Comparison of ENCODE assay signal across 12 mouse cellular contexts in genomic region chr7:114065407-114066185, GRCm38 (mm10). TPM values are rescaled to one million over a fixed set of nuclear protein-coding genes. Genes with fewer than 3 reads are reported as not detected.
DNase-seq lines count a peak whose midpoint lies in the region; ATAC-seq lines count a peak whose summit lies in the region.
"Had no signal": no experiment of that assay in that cellular context is flagged by ENCODE, and none has a peak within 500 bp of the region (broad histone marks: within the 10 kb centered on the region; RNA-seq: fewer than 3 reads in every experiment).

No protein-coding gene starts in this region.

- H3K4me2 ChIP-seq in heart, embryonic 12.5 days: peak overlapping the region; percentile 64; the same call in 1 of the 2 replicates
- no peak overlapping the region; the same call in 1 of the 2 replicates for H3K4me2 ChIP-seq in lung, embryonic 16.5 days (ENCODE audit: low read depth, low read length)
- peak overlapping the region; percentile 62 for H3K4me2 ChIP-seq in embryonic facial prominence, embryonic 15.5 days (replicated peaks)
- 0 out of 2 replicates have a peak overlapping the region, but pooled peaks have one; percentile 67 for H3K4me2 ChIP-seq in neural tube, embryonic 15.5 days

- H3K9ac ChIP-seq in heart, embryonic 12.5 days: peak overlapping the region; percentile 35; the same call in 1 of the 2 replicates
- H3K9ac ChIP-seq in lung, embryonic 16.5 days (ENCODE audit: low read length): no peak overlapping the region
- H3K9ac ChIP-seq in embryonic facial prominence, embryonic 15.5 days: no peak overlapping the region
- no peak overlapping the region for H3K9ac ChIP-seq in neural tube, embryonic 15.5 days (replicated peaks)

- peak; percentile 53; the same call in 1 of the 2 replicates for ATAC-seq in heart, embryonic 12.5 days (ENCODE audit: insufficient number of reproducible peaks, low FRiP score)
- peak; percentile 42 for ATAC-seq in lung, embryonic 16.5 days (ENCODE audit: low read depth)
- ATAC-seq in embryonic facial prominence, embryonic 15.5 days (ENCODE audit: insufficient number of reproducible peaks, low FRiP score, low TSS enrichment, low read depth): no peak
- ATAC-seq in neural tube, embryonic 15.5 days (ENCODE audit: low FRiP score): no peak

- no peaks in the 10 kb centered on the region for H3K27me3 ChIP-seq in heart, embryonic 12.5 days (replicated peaks)
- no peaks in the 10 kb centered on the region for H3K27me3 ChIP-seq in lung, embryonic 16.5 days (ENCODE audit: control insufficient read depth, insufficient read depth, low read depth, low read length)
- H3K27me3 ChIP-seq in embryonic facial prominence, embryonic 15.5 days: no peaks in the 10 kb centered on the region
- no peaks in the 10 kb centered on the region for H3K27me3 ChIP-seq in neural tube, embryonic 15.5 days (replicated peaks)
- H3K27me3 ChIP-seq: hindbrain, embryonic 13.5 days; Patski had no signal

- H3K9me3 ChIP-seq in heart, embryonic 12.5 days (replicated peaks): no peaks in the 10 kb centered on the region
- no peaks in the 10 kb centered on the region for H3K9me3 ChIP-seq in lung, embryonic 16.5 days (ENCODE audit: control insufficient read depth, low read length)
- no peaks in the 10 kb centered on the region for H3K9me3 ChIP-seq in embryonic facial prominence, embryonic 15.5 days (replicated peaks)
- H3K9me3 ChIP-seq in neural tube, embryonic 15.5 days (replicated peaks): no peaks in the 10 kb centered on the region
- H3K9me3 ChIP-seq: hindbrain, embryonic 13.5 days had no signal

- 24% methylated on average over 11 of the region's 11 CpGs for WGBS in heart, embryonic 12.5 days
- WGBS in lung, embryonic 16.5 days: 22% methylated on average over 11 of the region's 11 CpGs
- WGBS in embryonic facial prominence, embryonic 15.5 days: 29% methylated on average over 11 of the region's 11 CpGs
- 35% methylated on average over 11 of the region's 11 CpGs for WGBS in neural tube, embryonic 15.5 days

- peaks cover 46% of the 10 kb centered on the region for H3K4me1 ChIP-seq in heart, embryonic 12.5 days (replicated peaks)
- peaks cover 25% of the 10 kb centered on the region for H3K4me1 ChIP-seq in lung, embryonic 16.5 days (replicated peaks; ENCODE audit: control insufficient read depth, insufficient read depth, low read length)
- H3K4me1 ChIP-seq in embryonic facial prominence, embryonic 15.5 days: peaks cover 28% of the 10 kb centered on the region
- peaks cover 15% of the 10 kb centered on the region for H3K4me1 ChIP-seq in neural tube, embryonic 15.5 days

- H3K4me3 ChIP-seq in heart, embryonic 12.5 days: no peak overlapping the region
- H3K4me3 ChIP-seq in lung, embryonic 16.5 days (ENCODE audit: low read length): no peak overlapping the region
- no peak overlapping the region for H3K4me3 ChIP-seq in embryonic facial prominence, embryonic 15.5 days (replicated peaks)
- H3K4me3 ChIP-seq in neural tube, embryonic 15.5 days (replicated peaks): no peak overlapping the region

- H3K36me3 ChIP-seq in heart, embryonic 12.5 days: no peaks in the 10 kb centered on the region
- H3K36me3 ChIP-seq in lung, embryonic 16.5 days (ENCODE audit: control insufficient read depth, insufficient read depth, low read length): no peaks in the 10 kb centered on the region
- no peaks in the 10 kb centered on the region for H3K36me3 ChIP-seq in embryonic facial prominence, embryonic 15.5 days
- no peaks in the 10 kb centered on the region for H3K36me3 ChIP-seq in neural tube, embryonic 15.5 days
- H3K36me3 ChIP-seq: hindbrain, embryonic 13.5 days had no signal

- DNase-seq in heart, adult 9 months (ENCODE audit: low spot score in 2 of 2): no peak
- DNase-seq in lung, postnatal 4 days: no peak
- DNase-seq in right cerebral cortex, adult 18-20 months: no peak
- no peak for DNase-seq in layer of hippocampus, adult 9-10 months (ENCODE audit: low spot score)
- DNase-seq: adrenal gland, postnatal 14 days; cerebellum, postnatal 25 days had no signal

- peak overlapping the region; percentile 82 for H3K27ac ChIP-seq in heart, embryonic 12.5 days (ENCODE audit: poor library complexity, severe bottlenecking)
- H3K27ac ChIP-seq in lung, embryonic 16.5 days (ENCODE audit: low read length): peak overlapping the region; percentile 27
- peak overlapping the region; percentile 71 for H3K27ac ChIP-seq in embryonic facial prominence, embryonic 15.5 days (replicated peaks)
- no peak overlapping the region for H3K27ac ChIP-seq in neural tube, embryonic 15.5 days (replicated peaks)

RNA-seq across cellular contexts. Expression of gene Rras2, which starts 52.0 kb away (rescaled TPM):
- 61.6 and 65.6 TPM in 2 replicates for polyA plus RNA-seq in heart, embryonic 12.5 days (2016; fragmentation: Nextera tagmentation; extraction: Ambion mirVana)
- polyA plus RNA-seq in lung, embryonic 16.5 days (2015; fragmentation: Nextera tagmentation; extraction: Ambion mirVana): 40.1 and 45.1 TPM in 2 replicates
- 20.0 and 22.7 TPM in 2 replicates for polyA plus RNA-seq in embryonic facial prominence, embryonic 15.5 days (2015; fragmentation: Nextera tagmentation; extraction: Ambion mirVana)
- 18.2 and 29.4 TPM in 2 replicates for polyA plus RNA-seq in neural tube, embryonic 15.5 days (2015; fragmentation: Nextera tagmentation; extraction: Ambion mirVana)

Comparison
In these comparisons a context has a peak if more than half of its experiments do, and no peak if none do; other contexts are left out.
1. ATAC-seq: peak in heart, embryonic 12.5 days (single experiment) and lung, embryonic 16.5 days (single experiment); none in embryonic facial prominence, embryonic 15.5 days (single experiment) and neural tube, embryonic 15.5 days (single experiment).